ENCODE assay signal across 8 mouse cellular contexts in genomic region chr4:152115921-152116612, GRCm38 (mm10). TPM values are rescaled to one million over a fixed set of nuclear protein-coding genes. Genes with fewer than 3 reads are reported as not detected.
A peak's percentile ranks its signal among the peaks of the same experiment; 100 is the strongest.
DNase-seq lines count a peak whose midpoint lies in the region; ATAC-seq lines count a peak whose summit lies in the region.

Gene Tnfrsf25 (plus strand): TSS chr4:152115934.

- intact Hi-C loops in gastrocnemius, postnatal 36 days (cut with DNase I): no loop called here

- H3K27me3 ChIP-seq in kidney, embryonic 15.5 days: peaks cover 64% of the 10 kb centered on the region
- peaks cover 66% of the 10 kb centered on the region for H3K27me3 ChIP-seq in midbrain, embryonic 14.5 days (ENCODE audit: control insufficient read depth, insufficient read depth, low read length)

- 0 out of 2 replicates have a peak within 1 kb of the TSS, but pooled peaks have one; percentile 27 for H3K9ac ChIP-seq in kidney, embryonic 15.5 days
- no peak within 1 kb of the TSS for H3K9ac ChIP-seq in midbrain, embryonic 14.5 days (replicated peaks; ENCODE audit: low read length)

- H3K36me3 ChIP-seq in kidney, embryonic 15.5 days: peaks cover 41% of the 10 kb centered on the region
- H3K36me3 ChIP-seq in midbrain, embryonic 14.5 days (ENCODE audit: control insufficient read depth, insufficient read depth, low read length): peaks cover 5% of the 10 kb centered on the region; the same call in 1 of the 2 replicates

- peak within 1 kb of the TSS; percentile 57 for H3K4me2 ChIP-seq in kidney, embryonic 15.5 days
- H3K4me2 ChIP-seq in midbrain, embryonic 14.5 days (ENCODE audit: low read length): peak within 1 kb of the TSS; percentile 15; the same call in 1 of the 2 replicates

- WGBS in kidney, embryonic 15.5 days: 3% methylated on average over 30 of the region's 30 CpGs
- WGBS in midbrain, embryonic 14.5 days: 2% methylated on average over 30 of the region's 30 CpGs

- H3K4me3 ChIP-seq in kidney, embryonic 15.5 days (replicated peaks): peak within 1 kb of the TSS; percentile 23
- H3K4me3 ChIP-seq in brown adipose tissue, adult 24 weeks (ENCODE audit: insufficient read depth, low read depth, low read length): peak within 1 kb of the TSS; percentile 29; the same call in 1 of the 2 replicates
- H3K4me3 ChIP-seq in midbrain, embryonic 14.5 days (replicated peaks; ENCODE audit: low read depth, low read length): no peak within 1 kb of the TSS

- ATAC-seq in kidney, embryonic 15.5 days (replicated peaks; ENCODE audit: low FRiP score): peak; percentile 44; the same call in 1 of the 2 replicates
- peak; percentile 54 for ATAC-seq in inflammation-experienced regulatory T-cells, adult 6 months
- ATAC-seq in midbrain, embryonic 14.5 days (ENCODE audit: low FRiP score, low TSS enrichment): no peak
- ATAC-seq in cerebellum, adult (ENCODE audit: insufficient number of reproducible peaks, low FRiP score, low TSS enrichment): no peak

- no peak for DNase-seq in kidney, adult 9 months
- DNase-seq in midbrain, embryonic 14.5 days: peak; percentile 18
- no peak for DNase-seq in gastrocnemius, postnatal 36 days
- no peak for DNase-seq in left cerebral cortex, adult 8-10 months (ENCODE audit: low spot score in 2 of 2)

- H3K4me1 ChIP-seq in kidney, embryonic 15.5 days: peaks cover 61% of the 10 kb centered on the region
- H3K4me1 ChIP-seq in brown adipose tissue, adult 24 weeks (ENCODE audit: control insufficient read depth, insufficient read depth, insufficient read length, low read length): peaks cover 5% of the 10 kb centered on the region; the same call in 1 of the 2 replicates
- peaks cover 17% of the 10 kb centered on the region; the same call in 1 of the 2 replicates for H3K4me1 ChIP-seq in midbrain, embryonic 14.5 days (ENCODE audit: control insufficient read depth, insufficient read depth, low read length)

- no peaks in the 10 kb centered on the region for H3K9me3 ChIP-seq in kidney, embryonic 15.5 days (replicated peaks)
- no peaks in the 10 kb centered on the region for H3K9me3 ChIP-seq in midbrain, embryonic 14.5 days (ENCODE audit: control insufficient read depth, low read length)

- no peak within 1 kb of the TSS for H3K27ac ChIP-seq in kidney, embryonic 15.5 days
- H3K27ac ChIP-seq in brown adipose tissue, adult 24 weeks (replicated peaks; ENCODE audit: low read depth, low read length): peak within 1 kb of the TSS; percentile 46; the same call in 1 of the 2 replicates
- no peak within 1 kb of the TSS for H3K27ac ChIP-seq in midbrain, embryonic 14.5 days (replicated peaks; ENCODE audit: low read depth, low read length)

RNA-seq across cellular contexts. Expression of gene Tnfrsf25, which starts in this region (rescaled TPM):
- polyA plus RNA-seq in kidney, embryonic 15.5 days (2015; fragmentation: Nextera tagmentation; extraction: Ambion mirVana): 1.5 and 2.4 TPM in 2 replicates
- polyA plus RNA-seq in brown adipose tissue, adult 24 weeks (2012; ENCODE audit: insufficient read depth, insufficient read length, missing spikeins): 1.9 TPM in 1 of 2 replicates, not detected in the other
- 100 to 1,000 TPM; 125 to 133 (median 127) TPM for polyA plus RNA-seq in inflammation-experienced regulatory T-cells, adult 6 months (2017; shearing (Covaris generic))
- 0.54 and 1.2 TPM in 2 replicates for polyA plus RNA-seq in midbrain, embryonic 14.5 days (2014; fragmentation: Nextera tagmentation; extraction: Ambion mirVana)
- total RNA-seq in gastrocnemius, postnatal 36 days (2021): under 1 TPM; 0.76 to 0.84 TPM
- total RNA-seq in left cerebral cortex, adult 8-10 months (2022): 1 to 10 TPM; 4.3 to 9.8 (median 6.3) TPM

Comparison
In these comparisons a context has a peak if more than half of its experiments do, and no peak if none do; other contexts are left out.
1. RNA of gene Tnfrsf25 (polyA plus RNA-seq): 125 to 133 TPM in inflammation-experienced regulatory T-cells, adult 6 months; 1.5 to 2.4 TPM in kidney, embryonic 15.5 days, 0.54 to 1.2 TPM in midbrain, embryonic 14.5 days and 1.9 TPM in brown adipose tissue, adult 24 weeks; every median in the first group is over 10 times any median in the second.
2. ATAC-seq: peak in kidney, embryonic 15.5 days (single experiment) and inflammation-experienced regulatory T-cells, adult 6 months (single experiment); none in midbrain, embryonic 14.5 days (single experiment) and cerebellum, adult (single experiment).